Mouse (Mus musculus) olfactory bulb, adult 2 months (tissue): ENCODE measurements around the gene Sparc.

Source experiments
- CTCF ChIP-seq: fragments of 200-500 bp; IDR thresholded peaks from 2 replicates; pipeline ENCODE4 v1.5.1; 2012; ENCODE audit warnings: low read depth, mild to moderate bottlenecking, low read length, moderate library complexity; ENCODE audit not compliant: insufficient read depth
- POLR2A ChIP-seq: fragments of 200-500 bp; IDR thresholded peaks from 2 replicates; pipeline ENCODE4 v1.6.1; 2012; ENCODE audit warnings: mild to moderate bottlenecking, low read depth, low read length, moderate library complexity; ENCODE audit not compliant: insufficient read depth

DNA sequence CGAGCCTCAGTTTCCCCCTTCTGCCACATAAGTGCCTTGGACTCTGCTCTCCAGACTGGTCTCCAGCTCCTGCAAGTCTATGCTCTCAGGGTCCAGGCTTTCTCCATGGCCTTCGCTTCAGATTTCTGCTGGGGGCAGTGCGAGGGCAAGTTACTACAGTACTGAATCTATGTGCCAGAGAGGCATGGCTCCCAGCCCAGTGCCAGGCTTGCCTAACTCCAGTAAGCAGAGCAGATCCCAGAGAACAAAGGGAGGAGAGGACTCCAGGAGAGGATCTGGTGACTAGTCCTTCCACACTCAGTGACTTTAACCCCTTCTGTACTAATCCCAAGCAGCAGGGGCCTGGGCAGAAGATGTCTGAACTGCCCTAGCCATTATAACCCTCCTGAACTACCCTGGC lies 58.3 kb downstream of the Sparc start:
- TF ChIP-seq CTCF (no peak), POLR2A (no peak)
